Mouse (Mus musculus): ENCODE data around the gene Setd3. TPM values are rescaled to one million over a fixed set of nuclear protein-coding genes. Genes with fewer than 3 reads are reported as not detected.
"Not testable (repeated sequence)": the region's sequence is repeated elsewhere in the genome, so short reads cannot be mapped to it uniquely, and the experiment has no call there.

The Setd3 gene
- polyA plus RNA-seq, 1 experiment from 2014 or later: 89.0 TPM

- Histone ChIP-seq H3K4me2 (no peak overlapping the region), H3K36me3 (peaks cover 59% of the 10 kb centered on the region), H3K27ac (no peak overlapping the region), H3K9me3 (no peaks in the 10 kb centered on the region; the same call in 1 of the 2 replicates), H3K27me3 (no peaks in the 10 kb centered on the region), H3K4me3 (no peak overlapping the region), H3K9ac (no peak overlapping the region), H3K4me1 (no peaks in the 10 kb centered on the region)
- ATAC-seq (ENCODE audit: insufficient number of reproducible peaks, insufficient read depth, low FRiP score, low TSS enrichment, low read depth): no peak
- WGBS: 75% methylated on average over 2 of the region's 2 CpGs
These were observed 45.9 kb downstream of the Setd3 start for GRCm38 (mm10) chr12:108133181-108133580.

GRCm38 (mm10) chr12:108132450-108133070, 46.6 kb downstream of the Setd3 start:
- no peak for ATAC-seq (ENCODE audit: insufficient number of reproducible peaks, insufficient read depth, low FRiP score, low TSS enrichment, low read depth)
- WGBS: 92% methylated on average over 8 of the region's 8 CpGs
- Histone ChIP-seq H3K27me3 (no peaks in the 10 kb centered on the region), H3K36me3 (peaks cover 62% of the 10 kb centered on the region), H3K9ac (no peak overlapping the region), H3K4me2 (no peak overlapping the region), H3K4me3 (no peak overlapping the region), H3K27ac (no peak overlapping the region), H3K9me3 (no peaks in the 10 kb centered on the region; the same call in 1 of the 2 replicates), H3K4me1 (no peaks in the 10 kb centered on the region)

GRCm38 (mm10) chr12:108121288-108121687, 57.8 kb downstream of the Setd3 start:
- Histone ChIP-seq H3K4me3 (no peak overlapping the region), H3K9ac (no peak overlapping the region), H3K27ac (no peak overlapping the region), H3K36me3 (peaks cover 17% of the 10 kb centered on the region), H3K27me3 (no peaks in the 10 kb centered on the region), H3K4me2 (no peak overlapping the region), H3K4me1 (no peaks in the 10 kb centered on the region), H3K9me3 (no peaks in the 10 kb centered on the region)
- no peak for ATAC-seq (ENCODE audit: insufficient number of reproducible peaks, insufficient read depth, low FRiP score, low TSS enrichment, low read depth)
- 3% methylated on average over 2 of the region's 2 CpGs for WGBS

GRCm38 (mm10) chr12:108120434-108120833, 58.7 kb downstream of the Setd3 start:
- 69% methylated on average over 6 of the region's 6 CpGs for WGBS
- no peaks in the 10 kb centered on the region for H3K27me3 ChIP-seq
- peaks cover 26% of the 10 kb centered on the region for H3K36me3 ChIP-seq
- no peak overlapping the region for H3K4me3 ChIP-seq
- H3K27ac ChIP-seq: no peak overlapping the region
- no peaks in the 10 kb centered on the region for H3K4me1 ChIP-seq
- no peaks in the 10 kb centered on the region for H3K9me3 ChIP-seq
- no peak overlapping the region for H3K4me2 ChIP-seq
- H3K9ac ChIP-seq: no peak overlapping the region
- no peak for ATAC-seq (ENCODE audit: insufficient number of reproducible peaks, insufficient read depth, low FRiP score, low TSS enrichment, low read depth)

- WGBS: 64% methylated on average over 9 of the region's 9 CpGs
These were observed 59.2 kb downstream of the Setd3 start for GRCm38 (mm10) chr12:108119930-108120329.

GRCm38 (mm10) chr12:108118902-108119531, 60.1 kb downstream of the Setd3 start:
- Histone ChIP-seq H3K9ac (no peak overlapping the region), H3K4me2 (no peak overlapping the region), H3K27ac (no peak overlapping the region), H3K4me3 (no peak overlapping the region), H3K9me3 (no peaks in the 10 kb centered on the region), H3K27me3 (no peaks in the 10 kb centered on the region), H3K36me3 (peaks cover 35% of the 10 kb centered on the region), H3K4me1 (no peaks in the 10 kb centered on the region)
- WGBS: 73% methylated on average over 19 of the region's 19 CpGs
- ATAC-seq (ENCODE audit: insufficient number of reproducible peaks, insufficient read depth, low FRiP score, low TSS enrichment, low read depth): no peak

More at GRCm38 (mm10) chr12:108119930-108120329, 59.2 kb downstream of the Setd3 start:
- H3K9me3 ChIP-seq: no peaks in the 10 kb centered on the region
- no peak overlapping the region for H3K4me2 ChIP-seq
- peaks cover 26% of the 10 kb centered on the region for H3K36me3 ChIP-seq
- H3K27ac ChIP-seq: no peak overlapping the region
- H3K4me3 ChIP-seq: no peak overlapping the region
- ATAC-seq (ENCODE audit: insufficient number of reproducible peaks, insufficient read depth, low FRiP score, low TSS enrichment, low read depth): no peak
- no peaks in the 10 kb centered on the region for H3K4me1 ChIP-seq
- no peak overlapping the region for H3K9ac ChIP-seq
- H3K27me3 ChIP-seq: no peaks in the 10 kb centered on the region

- no peak overlapping the region for H3K27ac ChIP-seq
- no peaks in the 10 kb centered on the region for H3K27me3 ChIP-seq
- no peak overlapping the region for H3K4me2 ChIP-seq
- H3K9me3 ChIP-seq: no peaks in the 10 kb centered on the region
- H3K4me3 ChIP-seq: no peak overlapping the region
- peaks cover 35% of the 10 kb centered on the region for H3K36me3 ChIP-seq
- no peak for ATAC-seq (ENCODE audit: insufficient number of reproducible peaks, insufficient read depth, low FRiP score, low TSS enrichment, low read depth)
- H3K4me1 ChIP-seq: no peaks in the 10 kb centered on the region
- WGBS: 75% methylated on average over 10 of the region's 10 CpGs
- H3K9ac ChIP-seq: no peak overlapping the region
These were observed 60.6 kb downstream of the Setd3 start for GRCm38 (mm10) chr12:108118503-108118901.

GRCm38 (mm10) chr12:108111191-108111590, 67.9 kb downstream of the Setd3 start:
- Histone ChIP-seq H3K4me3 (no peak overlapping the region), H3K4me2 (no peak overlapping the region), H3K4me1 (no peaks in the 10 kb centered on the region), H3K27ac (no peak overlapping the region), H3K36me3 (peaks cover 66% of the 10 kb centered on the region), H3K9ac (no peak overlapping the region), H3K27me3 (no peaks in the 10 kb centered on the region), H3K9me3 (no peaks in the 10 kb centered on the region)
- no peak for ATAC-seq (ENCODE audit: insufficient number of reproducible peaks, insufficient read depth, low FRiP score, low TSS enrichment, low read depth)
- WGBS: 88% methylated on average over 12 of the region's 12 CpGs

GRCm38 (mm10) chr12:108110674-108111073, 68.4 kb downstream of the Setd3 start:
- no peak overlapping the region for H3K4me2 ChIP-seq
- no peak overlapping the region for H3K4me3 ChIP-seq
- H3K4me1 ChIP-seq: no peaks in the 10 kb centered on the region
- 88% methylated on average over 3 of the region's 3 CpGs for WGBS
- H3K9ac ChIP-seq: no peak overlapping the region
- no peak for ATAC-seq (ENCODE audit: insufficient number of reproducible peaks, insufficient read depth, low FRiP score, low TSS enrichment, low read depth)
- H3K27me3 ChIP-seq: no peaks in the 10 kb centered on the region
- H3K36me3 ChIP-seq: peaks cover 66% of the 10 kb centered on the region
- H3K27ac ChIP-seq: no peak overlapping the region
- no peaks in the 10 kb centered on the region for H3K9me3 ChIP-seq

- WGBS: 79% methylated on average over 4 of the region's 4 CpGs
- Histone ChIP-seq H3K4me1 (no peaks in the 10 kb centered on the region), H3K9ac (no peak overlapping the region), H3K9me3 (no peaks in the 10 kb centered on the region), H3K4me2 (no peak overlapping the region), H3K27me3 (no peaks in the 10 kb centered on the region), H3K27ac (no peak overlapping the region), H3K4me3 (no peak overlapping the region), H3K36me3 (peaks cover 65% of the 10 kb centered on the region)
- ATAC-seq (ENCODE audit: insufficient number of reproducible peaks, insufficient read depth, low FRiP score, low TSS enrichment, low read depth): no peak
These were observed 69.4 kb downstream of the Setd3 start for GRCm38 (mm10) chr12:108109732-108110131.

- 80% methylated on average over 7 of the region's 7 CpGs for WGBS
These were observed 70.5 kb downstream of the Setd3 start for GRCm38 (mm10) chr12:108108591-108108990.

GRCm38 (mm10) chr12:108103292-108103691, 75.8 kb downstream of the Setd3 start:
- peaks cover 21% of the 10 kb centered on the region for H3K36me3 ChIP-seq
- no peaks in the 10 kb centered on the region for H3K27me3 ChIP-seq
- peaks cover 6% of the 10 kb centered on the region; the same call in 1 of the 2 replicates for H3K4me1 ChIP-seq
- no peak overlapping the region for H3K4me3 ChIP-seq
- H3K9ac ChIP-seq: no peak overlapping the region
- 58% methylated on average over 6 of the region's 6 CpGs for WGBS
- H3K27ac ChIP-seq: no peak overlapping the region
- H3K4me2 ChIP-seq: no peak overlapping the region
- no peaks in the 10 kb centered on the region for H3K9me3 ChIP-seq
- no peak for ATAC-seq (ENCODE audit: insufficient number of reproducible peaks, insufficient read depth, low FRiP score, low TSS enrichment, low read depth)

More at GRCm38 (mm10) chr12:108108591-108108990, 70.5 kb downstream of the Setd3 start:
- not testable (repeated sequence) for H3K4me3 ChIP-seq; H3K4me1 ChIP-seq; H3K4me2 ChIP-seq; ATAC-seq (ENCODE audit: insufficient number of reproducible peaks, insufficient read depth, low FRiP score, low TSS enrichment, low read depth); H3K9ac ChIP-seq; H3K27me3 ChIP-seq; H3K9me3 ChIP-seq; H3K27ac ChIP-seq
- peaks cover 58% of the 10 kb centered on the region for H3K36me3 ChIP-seq

All from embryonic facial prominence, embryonic 13.5 days (tissue).